Mouse (Mus musculus): ENCODE results near the gene Uchl4.

DNA sequence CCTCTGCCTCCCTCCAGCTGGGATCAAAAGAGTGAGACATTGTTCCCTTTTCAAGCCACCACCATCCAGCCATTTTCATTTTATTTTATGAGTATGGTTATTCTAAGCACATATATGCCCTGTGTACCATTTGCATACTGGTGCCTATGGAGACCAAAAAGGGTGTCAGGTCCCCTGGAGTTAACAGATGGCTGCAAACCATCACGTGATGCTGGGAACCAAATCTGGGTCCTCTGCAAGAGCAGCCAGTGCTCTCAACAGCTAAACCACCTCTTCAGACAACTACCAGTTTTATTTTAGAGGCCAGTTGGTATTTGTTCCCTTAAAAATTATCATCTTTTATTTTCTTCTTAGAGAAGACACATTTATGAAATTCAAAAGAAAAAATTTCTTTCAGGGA, 29.8 kb downstream of the Uchl4 start:
- TF ChIP-seq CTCF (IDR thresholded peaks at IDR 0.05; ENCODE audit: borderline replicate concordance, insufficient read depth, low read depth, low read length): no peak
- no peak for TF ChIP-seq POLR2A (IDR thresholded peaks at IDR 0.05; ENCODE audit: borderline replicate concordance, insufficient read depth, low read length)
